ENCODE assay signal across 15 mouse cellular contexts in genomic region chr2:147748006-147748405, GRCm38 (mm10).
"Had no signal": no experiment of that assay in that cellular context is flagged by ENCODE, and none has a peak within 500 bp of the region (broad histone marks: within the 10 kb centered on the region; RNA-seq: fewer than 3 reads in every experiment).

No protein-coding gene starts in this region.

- H3K9me3 ChIP-seq: limb, embryonic 13.5 days; midbrain, embryonic 12.5 days; neural tube, embryonic 13.5 days had no signal

- H3K4me3 ChIP-seq: limb, embryonic 13.5 days; midbrain, embryonic 12.5 days; neural tube, embryonic 13.5 days had no signal

- ATAC-seq: hindbrain, postnatal 0 days; midbrain, embryonic 16.5 days had no signal

- DNase-seq: layer of hippocampus, adult 9-11 months; layer of hippocampus, postnatal 36 days; left cerebral cortex, postnatal 4 days; lung, adult 18-20 months; retina, postnatal 1 day; right cerebral cortex, postnatal 4 days; spleen, adult 18-20 months; thymus, adult 18-20 months; thymus, postnatal 36 days had no signal

- H3K4me2 ChIP-seq: limb, embryonic 13.5 days; midbrain, embryonic 12.5 days; neural tube, embryonic 13.5 days had no signal

- H3K4me1 ChIP-seq: limb, embryonic 13.5 days; midbrain, embryonic 12.5 days; neural tube, embryonic 13.5 days had no signal

- H3K27me3 ChIP-seq: midbrain, embryonic 12.5 days; neural tube, embryonic 13.5 days had no signal

- H3K36me3 ChIP-seq: limb, embryonic 13.5 days; midbrain, embryonic 12.5 days; neural tube, embryonic 13.5 days had no signal

- H3K27ac ChIP-seq: hindbrain, postnatal 0 days; limb, embryonic 13.5 days; liver, embryonic 14.5 days; midbrain, embryonic 12.5 days; neural tube, embryonic 13.5 days had no signal

- H3K9ac ChIP-seq: limb, embryonic 13.5 days; liver, embryonic 14.5 days; midbrain, embryonic 12.5 days; neural tube, embryonic 13.5 days had no signal
